Mouse (Mus musculus) kidney, adult 11 months (tissue): ENCODE measurements around the gene Fam216b.

Experiments
- DNase-seq: peaks from one replicate; pipeline ENCODE4 v3.0.0; 2022

Gene Fam216b

GRCm38 (mm10) chr14:78088907-78089306, at the start of gene Fam216b:
TSS of gene Fam216b (minus strand) at chr14:78089007.
- DNase-seq = no peak

- no peak for DNase-seq
These were observed 43.7 kb upstream of the Fam216b start for GRCm38 (mm10) chr14:78132368-78133052.

- DNase-seq = no peak
These were observed 37.9 kb upstream of the Fam216b start for GRCm38 (mm10) chr14:78126670-78127069.

- DNase-seq = no peak
These were observed 31.5 kb upstream of the Fam216b start for GRCm38 (mm10) chr14:78120286-78120685.

- no peak for DNase-seq
These were observed 30.8 kb upstream of the Fam216b start for GRCm38 (mm10) chr14:78119449-78120200.

- DNase-seq = no peak
These were observed 28.9 kb upstream of the Fam216b start for GRCm38 (mm10) chr14:78117671-78118070.

GRCm38 (mm10) chr14:78117268-78117667, 28.5 kb upstream of the Fam216b start:
- no peak for DNase-seq

- DNase-seq = no peak
These were observed 23.7 kb upstream of the Fam216b start for GRCm38 (mm10) chr14:78112466-78112865.

- no peak for DNase-seq
These were observed 22.1 kb upstream of the Fam216b start for GRCm38 (mm10) chr14:78110871-78111270.

- DNase-seq = no peak
These were observed 20.6 kb upstream of the Fam216b start for GRCm38 (mm10) chr14:78109419-78109818.

GRCm38 (mm10) chr14:78108388-78108787, 19.6 kb upstream of the Fam216b start:
- no peak for DNase-seq

- no peak for DNase-seq
These were observed 784 bp upstream of the Fam216b start for GRCm38 (mm10) chr14:78089591-78089990.

- DNase-seq = no peak
These were observed 5.3 kb downstream of the Fam216b start for GRCm38 (mm10) chr14:78083465-78083864.

GRCm38 (mm10) chr14:78077508-78077907, 11.3 kb downstream of the Fam216b start:
- DNase-seq = no peak

- no peak for DNase-seq
These were observed 22.7 kb downstream of the Fam216b start for GRCm38 (mm10) chr14:78065938-78066710.

GRCm38 (mm10) chr14:78062484-78062883, 26.3 kb downstream of the Fam216b start:
- DNase-seq = peak; percentile 3

GRCm38 (mm10) chr14:78060609-78060951, 28.2 kb downstream of the Fam216b start:
- DNase-seq = no peak

- no peak for DNase-seq
These were observed 28.8 kb downstream of the Fam216b start for GRCm38 (mm10) chr14:78059878-78060608.

- DNase-seq = no peak
These were observed 31.4 kb downstream of the Fam216b start for GRCm38 (mm10) chr14:78057362-78057761.

- DNase-seq = no peak
These were observed 32.4 kb downstream of the Fam216b start for GRCm38 (mm10) chr14:78056371-78056770.

GRCm38 (mm10) chr14:78048674-78049073, 40.1 kb downstream of the Fam216b start:
- DNase-seq = no peak

GRCm38 (mm10) chr14:78048258-78048657, 40.5 kb downstream of the Fam216b start:
- DNase-seq = no peak

- DNase-seq = no peak
These were observed 45.7 kb downstream of the Fam216b start for GRCm38 (mm10) chr14:78043079-78043478.
